Mouse (Mus musculus) stomach, postnatal 0 days (tissue): ENCODE measurements around the gene Ppp1r18.
A peak's percentile ranks its signal among the peaks of the same experiment; 100 is the strongest.

ENCODE experiments used
- CTCF ChIP-seq: IDR thresholded peaks from 2 replicates; pipeline ENCODE4 v1.5.1; 2016; ENCODE audit warnings: antibody characterized with exemption, low read depth, mild to moderate bottlenecking, moderate library complexity
- EP300 ChIP-seq: optimal IDR thresholded peaks from 2 replicates; pipeline ENCODE3; 2016; ENCODE audit warnings: antibody characterized with exemption

GRCm38 (mm10) chr17:35873774-35874519 lies 8.6 kb downstream of the Ppp1r18 start:
- TF ChIP-seq EP300 (no peak), CTCF (peak; percentile 97)
